Mouse (Mus musculus): ENCODE results near the gene 1700024G13Rik.

Gene 1700024G13Rik

GRCm38 (mm10) chr14:32332515-32333445, 55.4 kb downstream of the 1700024G13Rik start:
- no peak for DNase-seq (ENCODE audit: low read depth, low spot score)

- no peak for DNase-seq (ENCODE audit: low read depth, low spot score)
These were observed 60.8 kb downstream of the 1700024G13Rik start for GRCm38 (mm10) chr14:32327366-32327765.
